In the genomic region with DNA sequence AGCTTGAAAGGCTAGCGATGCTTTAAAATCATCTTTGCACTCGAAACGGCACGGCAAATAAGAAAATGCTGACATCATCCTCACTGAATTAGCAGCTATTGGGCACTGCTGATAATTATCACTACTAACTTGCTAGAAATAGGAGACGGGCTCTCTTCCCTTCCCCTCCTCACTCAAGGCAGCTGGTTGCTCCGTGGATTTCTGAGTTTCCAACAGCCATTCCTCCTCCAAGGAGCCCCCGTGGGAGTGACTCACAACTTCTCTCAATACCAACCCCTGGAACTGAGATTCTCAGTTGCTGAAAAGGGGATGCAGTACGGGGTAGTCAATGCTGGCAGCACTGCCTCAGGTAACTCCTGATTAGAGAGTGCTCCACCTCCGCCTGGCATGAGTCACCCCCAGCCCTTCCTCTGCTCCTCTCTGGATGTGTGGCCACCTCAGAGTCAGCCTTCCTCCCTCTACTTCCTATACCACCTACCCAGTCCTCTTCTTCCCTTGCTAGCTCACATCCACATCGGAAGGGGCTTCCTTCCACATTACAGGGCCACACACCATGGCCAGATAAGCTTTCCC, we compare ENCODE assay signal across 12 mouse cellular contexts.
DNase-seq lines count a peak whose midpoint lies in the region; ATAC-seq and TF ChIP-seq lines count a peak whose summit lies in the region.
"Had no signal": no experiment of that assay in that cellular context is flagged by ENCODE, and none has a peak within 500 bp of the region (broad histone marks: within the 10 kb centered on the region; RNA-seq: fewer than 3 reads in every experiment).

No protein-coding gene starts in this region.

- peaks cover 10% of the 10 kb centered on the region; the same call in 1 of the 2 replicates for H3K9me3 ChIP-seq in embryonic facial prominence, embryonic 10.5 days
- peaks cover 47% of the 10 kb centered on the region for H3K9me3 ChIP-seq in megakaryocyte, embryonic 14.5 days
- no peaks in the 10 kb centered on the region for H3K9me3 ChIP-seq in intestine, postnatal 0 days (ENCODE audit: control insufficient read depth)

- H3K4me3 ChIP-seq in layer of hippocampus, adult 2 months, result no peak overlapping the region
- no peak overlapping the region for H3K4me3 ChIP-seq in embryonic facial prominence, embryonic 10.5 days
- peak overlapping the region; percentile 87 for H3K4me3 ChIP-seq in megakaryocyte, embryonic 14.5 days (replicated peaks)
- H3K4me3 ChIP-seq in intestine, postnatal 0 days (ENCODE audit: low read depth, low read length), result no peak overlapping the region
- H3K4me3 ChIP-seq: erythroblast, embryonic 14.5 days had no signal

- H3K27me3 ChIP-seq in embryonic facial prominence, embryonic 10.5 days (replicated peaks; ENCODE audit: low read depth, poor library complexity, severe bottlenecking), result no peaks in the 10 kb centered on the region
- no peaks in the 10 kb centered on the region for H3K27me3 ChIP-seq in megakaryocyte, embryonic 14.5 days (replicated peaks)
- no peaks in the 10 kb centered on the region for H3K27me3 ChIP-seq in intestine, postnatal 0 days (replicated peaks; ENCODE audit: control insufficient read depth, insufficient read depth, low read length)

- DNase-seq in layer of hippocampus, adult 2 months (ENCODE audit: low spot score in 2 of 2), result no peak
- DNase-seq in layer of hippocampus, postnatal 10 days (ENCODE audit: low spot score in 2 of 2), result no peak
- DNase-seq in MN1 (ENCODE audit: low spot score), result peak; percentile 22
- DNase-seq in embryonic facial prominence, embryonic 10.5 days (ENCODE audit: low spot score), result no peak
- no peak for DNase-seq in cerebellum, adult 8-10 months
- DNase-seq: adrenal gland, postnatal 10 days; kidney, adult 8-10 months; thymus, postnatal 36 days had no signal

- H3K27ac ChIP-seq in layer of hippocampus, adult 2 months, result peak overlapping the region; percentile 43; the same call in 1 of the 2 replicates
- 0 out of 2 replicates have a peak overlapping the region, but pooled peaks have one; percentile 19 for H3K27ac ChIP-seq in embryonic facial prominence, embryonic 10.5 days (replicated peaks)
- H3K27ac ChIP-seq in intestine, postnatal 0 days (ENCODE audit: low read depth, low read length), result no peak overlapping the region
- H3K27ac ChIP-seq: macrophage had no signal

- H3K9ac ChIP-seq in intestine, postnatal 0 days (ENCODE audit: low read depth, low read length), result no peak overlapping the region

- H3K4me2 ChIP-seq in intestine, postnatal 0 days (replicated peaks; ENCODE audit: low read depth), result no peak overlapping the region

- ATAC-seq in intestine, postnatal 0 days, result no peak

- peaks cover 23% of the 10 kb centered on the region for H3K36me3 ChIP-seq in embryonic facial prominence, embryonic 10.5 days (replicated peaks)
- peaks cover 62% of the 10 kb centered on the region for H3K36me3 ChIP-seq in megakaryocyte, embryonic 14.5 days (replicated peaks; ENCODE audit: low read length)
- no peaks in the 10 kb centered on the region for H3K36me3 ChIP-seq in intestine, postnatal 0 days (ENCODE audit: control insufficient read depth, insufficient read depth)

- peaks cover 33% of the 10 kb centered on the region for H3K4me1 ChIP-seq in embryonic facial prominence, embryonic 10.5 days
- H3K4me1 ChIP-seq in megakaryocyte, embryonic 14.5 days, result peaks cover 33% of the 10 kb centered on the region
- no peaks in the 10 kb centered on the region for H3K4me1 ChIP-seq in intestine, postnatal 0 days (replicated peaks; ENCODE audit: control insufficient read depth, insufficient read depth, low read length)

- 79% methylated on average over 10 of the region's 10 CpGs for WGBS in embryonic facial prominence, embryonic 10.5 days
- WGBS in intestine, postnatal 0 days, result 74% methylated on average over 10 of the region's 10 CpGs

- TF ChIP-seq CTCF in layer of hippocampus, adult 2 months (conservative IDR thresholded peaks at IDR 0.05), result no peak
- TF ChIP-seq CTCF in intestine, postnatal 0 days (IDR thresholded peaks at IDR 0.05; ENCODE audit: low read depth), result no peak
